Mouse (Mus musculus): ENCODE data around the gene Impg2.

DNA sequence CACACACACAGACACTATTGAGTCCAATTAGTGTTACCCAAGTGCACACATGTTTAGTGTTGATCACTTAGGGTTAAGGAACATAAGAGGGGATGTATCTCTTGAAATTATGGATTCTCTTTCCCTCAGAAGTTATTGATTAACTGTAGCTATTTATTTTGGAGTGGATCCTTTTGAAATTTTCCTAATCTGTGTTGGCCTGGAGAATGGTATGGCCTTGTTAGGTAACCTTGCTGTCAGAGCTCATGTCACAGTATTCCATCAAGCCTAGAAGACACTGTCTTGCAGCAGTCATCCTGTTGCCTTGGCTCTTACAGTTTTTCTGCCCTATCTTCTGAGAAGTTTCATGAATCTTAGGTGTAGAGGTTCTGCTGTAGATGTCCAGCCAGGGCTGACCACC is 75.6 kb downstream of the Impg2 start:
- no peak for TF ChIP-seq CTCF (IDR thresholded peaks at IDR 0.05; ENCODE audit: low read depth, low read length)
- no peak for TF ChIP-seq GATA1 (IDR thresholded peaks at IDR 0.05; ENCODE audit: borderline replicate concordance, low read length)
- TF ChIP-seq GATA2 (IDR thresholded peaks at IDR 0.05; ENCODE audit: borderline replicate concordance, low read depth, low read length), result no peak
